Mouse (Mus musculus) intestine, embryonic 14.5 days (tissue): ENCODE results near the gene Slc5a5. TPM values are rescaled to one million over a fixed set of nuclear protein-coding genes. Genes with fewer than 3 reads are reported as not detected.

ENCODE experiments used
- ATAC-seq: fragments of 200-750 bp; cut with Nextera tagmentation; replicated peaks from 2 replicates; pipeline ENCODE4 v1.8.0; 2017; ENCODE audit warnings: low read depth, moderate number of reproducible peaks, moderate TSS enrichment, moderate library complexity; ENCODE audit not compliant: low FRiP score, low TSS enrichment
- DNase-seq: peaks from one replicate; pipeline ENCODE4 v3.0.0-alpha.2; 2018; ENCODE audit warnings: low spot score
- H3K27ac ChIP-seq: fragments of 300-500 bp; sonication (generic); 2 replicates; pipeline ENCODE4 v1.5.1; 2014; ENCODE audit warnings: low read depth, mild to moderate bottlenecking, control low read depth
- H3K27me3 ChIP-seq: fragments of 300-500 bp; sonication (generic); replicated peaks from 2 replicates; pipeline ENCODE4 v1.6.1; 2014; ENCODE audit warnings: low read length, control low read depth; ENCODE audit not compliant: control insufficient read depth, insufficient read depth
- H3K36me3 ChIP-seq: fragments of 300-500 bp; sonication (generic); 2 replicates; pipeline ENCODE4 v1.6.1; 2014; ENCODE audit warnings: low read length, control low read depth; ENCODE audit not compliant: control insufficient read depth, insufficient read depth
- H3K4me1 ChIP-seq: fragments of 300-500 bp; sonication (generic); replicated peaks from 2 replicates; pipeline ENCODE4 v1.6.1; 2014; ENCODE audit warnings: low read length, control low read depth, mixed read lengths; ENCODE audit not compliant: control insufficient read depth, insufficient read depth
- H3K4me2 ChIP-seq: fragments of 300-500 bp; sonication (generic); 2 replicates; pipeline ENCODE4 v1.6.1; 2014; ENCODE audit warnings: low read length
- H3K4me3 ChIP-seq: fragments of 300-500 bp; sonication (generic); 2 replicates; pipeline ENCODE4 v1.5.1; 2014; ENCODE audit warnings: low read depth, low read length, control low read depth, mixed read lengths
- H3K9ac ChIP-seq: fragments of 300-500 bp; sonication (generic); 2 replicates; pipeline ENCODE4 v1.6.1; 2014; ENCODE audit warnings: mild to moderate bottlenecking, low read length
- H3K9me3 ChIP-seq: fragments of 300-500 bp; sonication (generic); 2 replicates; pipeline ENCODE4 v1.6.1; 2016; ENCODE audit warnings: low read length, control low read depth; ENCODE audit not compliant: control insufficient read depth
- WGBS: fragments of 180-500 bp; shearing (Covaris S2); extraction: QIAGEN DNeasy Blood & Tissue Kit; methylation state at CpG from one replicate; pipeline ENCODE4 v1.1.7; 2014; 5-methylcytosine and 5-hydroxymethylcytosine counted together
- polyA plus RNA-seq: library from polyadenylated mRNA; unstranded; fragments of >200 nt; fragmentation: Nextera tagmentation; extraction: Ambion mirVana; gene quantifications from 2 replicates; pipeline ENCODE4 v1.2.1, GENCODE M21; 2014

Gene Slc5a5
- polyA plus RNA-seq, 1 experiment from 2014 or later = 0.45 TPM

DNA sequence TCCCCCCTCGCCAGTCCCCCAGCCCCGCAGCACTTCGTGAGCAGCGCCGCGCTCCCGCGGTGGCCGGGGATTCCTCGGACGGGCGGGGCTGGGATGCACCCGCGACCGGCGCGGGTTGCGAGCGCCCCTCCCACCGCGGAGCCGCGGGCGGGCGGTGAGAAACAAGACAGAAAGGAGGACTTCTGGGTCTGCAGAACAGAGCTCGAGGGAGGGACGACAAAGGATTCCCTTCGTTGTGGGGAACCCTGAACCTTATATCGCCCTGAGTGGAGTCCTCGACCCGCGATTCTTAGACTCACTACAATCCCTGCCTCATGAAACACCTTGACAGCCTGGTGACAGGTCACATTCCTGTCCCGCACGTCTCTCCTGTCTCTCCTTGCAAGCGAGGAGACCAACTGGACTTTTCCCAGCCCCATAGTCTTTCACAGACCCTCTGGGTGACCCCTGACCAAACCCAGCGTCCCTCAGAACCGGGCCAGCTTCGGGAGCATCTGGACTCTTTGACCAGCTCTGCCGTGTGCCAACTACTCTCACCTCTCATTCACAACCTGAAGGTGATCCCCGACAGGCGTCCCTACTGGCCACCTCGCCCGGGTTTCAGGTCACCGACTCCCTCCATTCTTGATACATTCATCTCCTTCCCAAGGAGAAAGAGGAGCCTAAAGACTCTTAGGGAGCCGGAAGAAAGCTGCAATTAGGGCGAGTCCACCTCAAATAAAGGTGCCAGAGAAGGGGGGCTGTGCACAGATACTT is 28.4 kb downstream of the Slc5a5 start:
- DNase-seq = peak; percentile 63
- H3K36me3 ChIP-seq = peaks cover 6% of the 10 kb centered on the region; the same call in 1 of the 2 replicates
- ATAC-seq = no peak
- peak overlapping the region; percentile 48 for H3K4me3 ChIP-seq
- H3K4me1 ChIP-seq = peaks cover 45% of the 10 kb centered on the region
- whole genome bisulfite sequencing = 1% methylated on average over 46 of the region's 46 CpGs
- peaks cover 23% of the 10 kb centered on the region for H3K27me3 ChIP-seq
- H3K9ac ChIP-seq = peak overlapping the region; percentile 57
- H3K4me2 ChIP-seq = peak overlapping the region; percentile 72
- no peak overlapping the region for H3K27ac ChIP-seq
- no peaks in the 10 kb centered on the region for H3K9me3 ChIP-seq

- H3K4me1 ChIP-seq = peaks cover 38% of the 10 kb centered on the region
- WGBS = 0% methylated on average over 55 of the region's 55 CpGs
- peak within 1 kb of the TSS; percentile 72 for H3K4me2 ChIP-seq
- DNase-seq (peak; percentile 74), ATAC-seq (no peak)
- H3K27me3 ChIP-seq = peaks cover 23% of the 10 kb centered on the region
- no peaks in the 10 kb centered on the region for H3K9me3 ChIP-seq
- peak within 1 kb of the TSS; percentile 47 for H3K9ac ChIP-seq
- peak within 1 kb of the TSS; percentile 41 for H3K4me3 ChIP-seq
- H3K36me3 ChIP-seq = peaks cover 4% of the 10 kb centered on the region; the same call in 1 of the 2 replicates
- H3K27ac ChIP-seq = no peak within 1 kb of the TSS
These were observed 29.5 kb downstream of the Slc5a5 start, which contains the start of gene Kcnn1 for GRCm38 (mm10) chr8:70862824-70863641. Gene Kcnn1 (minus strand): TSS chr8:70863258.

GRCm38 (mm10) chr8:70857516-70857915 is 35.0 kb downstream of the Slc5a5 start:
- Histone ChIP-seq H3K4me3 (no peak overlapping the region), H3K36me3 (no peaks in the 10 kb centered on the region), H3K9ac (no peak overlapping the region), H3K27ac (no peak overlapping the region), H3K4me1 (peaks cover 16% of the 10 kb centered on the region), H3K27me3 (peaks cover 9% of the 10 kb centered on the region), H3K4me2 (no peak overlapping the region), H3K9me3 (no peaks in the 10 kb centered on the region)
- DNase-seq (no peak), ATAC-seq (0 out of 2 replicates have a peak, but pooled peaks have one; percentile 23)
- 11% methylated on average over 4 of the region's 4 CpGs for WGBS

- Histone ChIP-seq H3K4me3 (peak overlapping the region; percentile 32), H3K4me1 (peaks cover 20% of the 10 kb centered on the region), H3K27me3 (0 out of 2 replicates have a peak, but pooled peaks cover under 1% of the 10 kb centered on the region), H3K9me3 (no peaks in the 10 kb centered on the region), H3K27ac (no peak overlapping the region), H3K36me3 (no peaks in the 10 kb centered on the region), H3K9ac (peak overlapping the region; percentile 42), H3K4me2 (peak overlapping the region; percentile 72)
- ATAC-seq = peak; percentile 68
- peak; percentile 69 for DNase-seq
- 7% methylated on average over 33 of the region's 33 CpGs for WGBS
These were observed 35.9 kb downstream of the Slc5a5 start for GRCm38 (mm10) chr8:70856541-70857197.

- H3K27ac ChIP-seq = no peak overlapping the region
- WGBS = 65% methylated on average over 5 of the region's 5 CpGs
- H3K9me3 ChIP-seq = no peaks in the 10 kb centered on the region
- no peaks in the 10 kb centered on the region for H3K36me3 ChIP-seq
- ATAC-seq (no peak), DNase-seq (no peak)
- no peak overlapping the region for H3K4me3 ChIP-seq
- H3K27me3 ChIP-seq = no peaks in the 10 kb centered on the region
- no peak overlapping the region for H3K9ac ChIP-seq
- H3K4me1 ChIP-seq = peaks cover 20% of the 10 kb centered on the region
- peak overlapping the region; percentile 72; the same call in 1 of the 2 replicates for H3K4me2 ChIP-seq
These were observed 36.5 kb downstream of the Slc5a5 start for GRCm38 (mm10) chr8:70856028-70856427.

DNA sequence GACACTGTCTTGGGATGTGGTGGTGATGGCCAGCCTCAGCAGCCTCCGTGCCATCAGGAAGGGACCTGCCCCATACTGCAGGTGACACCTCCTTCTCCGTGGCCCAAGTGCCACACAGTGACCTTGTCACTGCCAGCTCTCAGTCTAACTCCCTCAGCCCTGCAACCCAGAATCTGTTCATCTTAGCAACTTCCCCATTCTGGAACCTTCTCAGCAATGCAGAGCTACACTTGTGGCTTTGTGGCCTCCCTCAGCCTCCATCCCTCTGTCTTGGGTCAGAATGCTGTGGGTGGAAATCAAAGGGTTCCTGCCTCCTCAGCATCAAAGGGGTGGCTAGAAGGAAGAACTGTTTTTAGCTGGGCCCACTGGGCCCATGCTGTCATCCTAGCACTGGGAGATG is 38.7 kb downstream of the Slc5a5 start:
- H3K4me1 ChIP-seq = peaks cover 20% of the 10 kb centered on the region
- no peak overlapping the region for H3K9ac ChIP-seq
- H3K4me3 ChIP-seq = no peak overlapping the region
- 76% methylated on average over 2 of the region's 2 CpGs for WGBS
- H3K36me3 ChIP-seq = no peaks in the 10 kb centered on the region
- H3K4me2 ChIP-seq = no peak overlapping the region
- no peak for DNase-seq
- H3K27me3 ChIP-seq = no peaks in the 10 kb centered on the region
- H3K9me3 ChIP-seq = no peaks in the 10 kb centered on the region
- H3K27ac ChIP-seq = no peak overlapping the region
- no peak for ATAC-seq

- H3K4me1 ChIP-seq = peaks cover 14% of the 10 kb centered on the region
- H3K27me3 ChIP-seq = no peaks in the 10 kb centered on the region
- DNase-seq = no peak
- H3K4me2 ChIP-seq = no peak overlapping the region
- no peak overlapping the region for H3K9ac ChIP-seq
- no peak overlapping the region for H3K27ac ChIP-seq
- H3K9me3 ChIP-seq = no peaks in the 10 kb centered on the region
- no peak overlapping the region for H3K4me3 ChIP-seq
- 89% methylated on average over 41 of the region's 41 CpGs for WGBS
- ATAC-seq = no peak
- H3K36me3 ChIP-seq = no peaks in the 10 kb centered on the region
These were observed 39.8 kb downstream of the Slc5a5 start for GRCm38 (mm10) chr8:70852595-70853231.

DNA sequence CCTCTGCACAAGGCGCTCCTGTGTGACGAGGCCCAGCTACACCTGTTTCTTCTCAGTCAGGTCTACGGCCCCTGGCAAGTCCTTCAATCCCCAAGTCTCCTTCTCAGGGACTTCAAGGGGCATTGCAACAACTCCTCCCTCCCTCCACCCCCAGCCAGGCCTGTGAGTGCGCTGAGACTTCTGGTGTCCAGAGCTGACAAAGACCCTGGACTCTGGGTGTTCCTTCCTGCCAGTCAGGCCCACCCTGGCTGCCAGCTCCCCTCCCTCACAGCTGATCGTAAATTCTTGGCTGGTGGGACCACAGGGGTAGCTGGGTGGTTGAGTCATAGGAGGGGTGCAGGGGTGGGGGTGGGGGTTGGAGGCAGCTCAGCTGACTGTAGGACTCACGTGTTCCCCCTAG is 40.7 kb downstream of the Slc5a5 start:
- Histone ChIP-seq H3K27me3 (no peaks in the 10 kb centered on the region), H3K4me2 (no peak overlapping the region), H3K27ac (0 out of 2 replicates have a peak overlapping the region, but pooled peaks have one; percentile 11), H3K9ac (no peak overlapping the region), H3K4me1 (peaks cover 6% of the 10 kb centered on the region), H3K4me3 (no peak overlapping the region), H3K9me3 (no peaks in the 10 kb centered on the region), H3K36me3 (no peaks in the 10 kb centered on the region)
- DNase-seq (no peak), ATAC-seq (peak; percentile 16; the same call in 1 of the 2 replicates)
- 29% methylated on average over 6 of the region's 6 CpGs for WGBS
